Mouse (Mus musculus) cerebellum, postnatal 25 days (tissue): ENCODE data around the gene Gm9573.

ENCODE experiments used
- DNase-seq, 2 experiments: peaks; one replicate each; pipeline ENCODE4 v3.0.0; 2021; ENCODE audit warnings: mixed read lengths in 2 of 2

Gene Gm9573

DNA sequence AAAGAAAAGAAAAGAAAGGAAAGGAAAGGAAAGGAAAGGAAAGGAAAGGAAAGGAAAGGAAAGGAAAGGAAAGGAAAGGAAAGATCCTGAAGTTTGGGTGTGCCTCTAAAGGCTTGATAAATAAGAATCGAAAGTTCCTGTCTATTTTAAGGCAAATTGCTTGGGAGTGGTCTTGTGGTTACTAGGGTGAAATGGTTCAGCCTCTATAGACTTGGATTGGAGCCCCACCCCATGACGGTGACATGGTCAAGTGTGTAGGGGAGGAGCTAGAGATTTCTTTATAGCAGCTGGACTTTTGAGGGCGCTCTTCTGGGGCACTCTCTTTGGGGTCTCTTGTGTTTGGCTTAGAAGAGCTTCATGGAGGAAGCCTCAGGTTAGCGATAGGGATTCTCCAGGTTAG, 32.7 kb downstream of the Gm9573 start:
- DNase-seq = no peak

DNA sequence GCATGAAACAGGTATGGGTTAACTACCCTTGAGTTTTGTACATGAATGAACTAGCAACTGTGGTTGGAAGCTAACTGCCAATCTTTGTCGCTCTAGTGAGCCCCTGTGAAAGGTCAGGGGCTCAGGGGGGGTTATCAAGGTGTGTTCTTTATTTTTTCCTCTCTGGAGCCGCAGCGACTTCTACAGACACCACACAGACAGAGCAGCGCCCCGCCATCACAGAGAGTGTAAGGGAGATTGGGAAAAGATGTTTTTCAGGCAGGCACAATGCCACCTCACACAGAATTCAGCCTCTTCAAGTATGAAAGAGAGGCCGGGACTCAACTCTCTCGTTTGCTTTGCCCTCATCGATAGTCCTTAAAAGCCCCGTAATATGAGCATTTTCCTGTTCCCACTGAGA, 34.3 kb downstream of the Gm9573 start:
- DNase-seq = no peak

DNA sequence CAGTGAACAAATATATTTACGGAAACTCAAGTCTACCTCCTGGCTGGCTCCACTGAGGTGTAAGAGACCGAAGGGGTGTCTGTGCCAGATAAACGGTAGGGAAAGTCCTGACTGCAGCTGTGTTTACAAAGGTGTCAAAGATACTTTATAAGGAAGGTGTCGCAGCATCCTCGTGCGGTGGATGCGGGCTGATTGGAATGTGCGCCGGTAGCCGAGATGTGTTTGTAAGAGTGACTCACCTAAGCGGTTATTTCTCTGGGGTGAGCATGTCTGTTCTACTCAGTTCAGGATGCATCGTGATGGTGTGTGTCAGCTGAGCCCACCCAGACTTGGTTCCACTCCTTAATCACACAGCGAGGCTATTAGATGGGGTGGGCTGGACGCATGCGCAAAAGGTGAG, 34.7 kb downstream of the Gm9573 start:
- DNase-seq = no peak

DNA sequence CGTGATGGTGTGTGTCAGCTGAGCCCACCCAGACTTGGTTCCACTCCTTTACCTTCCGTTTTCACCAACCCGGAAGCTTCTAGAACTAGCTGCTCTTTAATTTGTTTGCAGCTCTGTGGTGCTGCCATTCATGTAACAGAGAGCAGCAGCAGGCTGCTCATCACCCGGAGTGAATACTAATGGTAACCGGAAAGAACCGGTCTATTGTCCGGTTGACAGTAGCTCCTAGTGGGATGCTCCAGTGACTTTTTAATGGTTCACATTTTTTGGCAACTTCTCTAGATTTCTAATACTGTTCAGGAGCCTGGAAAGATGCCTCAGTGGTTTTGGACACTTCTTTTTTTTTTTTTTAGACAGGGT, 35.2 kb downstream of the Gm9573 start:
- DNase-seq = no peak

DNA sequence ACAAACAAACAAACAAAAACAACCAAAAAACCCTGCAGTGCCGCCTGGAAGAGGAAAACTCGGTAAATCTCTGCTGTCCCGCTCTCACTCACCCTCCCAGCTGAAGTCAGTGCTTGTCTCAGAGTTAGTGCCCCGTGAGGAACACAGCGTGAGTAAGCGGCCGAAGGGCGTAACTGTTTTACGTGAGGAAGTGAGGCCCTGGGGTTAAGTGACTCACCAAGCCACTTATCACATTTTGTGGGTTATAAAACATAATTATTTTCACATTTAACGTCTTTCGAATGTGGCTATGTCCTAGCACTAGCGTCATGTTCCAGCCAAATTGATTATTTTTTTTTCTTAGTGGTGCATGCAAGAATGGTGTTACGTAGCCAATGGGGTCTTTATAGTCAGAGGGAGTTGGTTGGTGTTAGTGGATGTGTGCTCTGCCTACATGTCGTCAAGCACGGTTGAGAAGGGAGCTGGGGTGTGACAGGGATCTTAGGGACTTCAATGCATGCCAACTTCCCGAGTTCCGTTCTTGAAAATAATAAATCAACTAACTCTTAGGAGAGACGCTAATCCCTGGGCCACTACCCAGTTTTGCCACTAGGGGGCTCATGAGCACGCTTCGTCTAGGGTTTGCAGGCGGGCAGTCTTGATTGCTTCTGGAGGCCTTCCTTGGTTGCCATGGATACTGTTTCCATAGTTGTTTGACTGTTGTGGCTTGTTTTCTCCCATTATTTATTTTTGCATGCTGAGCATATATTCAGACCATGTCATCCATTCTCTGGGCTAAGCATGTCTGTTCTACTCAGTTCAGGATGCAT, 35.8 kb downstream of the Gm9573 start:
- peak; percentile 75 to 87 for DNase-seq

DNA sequence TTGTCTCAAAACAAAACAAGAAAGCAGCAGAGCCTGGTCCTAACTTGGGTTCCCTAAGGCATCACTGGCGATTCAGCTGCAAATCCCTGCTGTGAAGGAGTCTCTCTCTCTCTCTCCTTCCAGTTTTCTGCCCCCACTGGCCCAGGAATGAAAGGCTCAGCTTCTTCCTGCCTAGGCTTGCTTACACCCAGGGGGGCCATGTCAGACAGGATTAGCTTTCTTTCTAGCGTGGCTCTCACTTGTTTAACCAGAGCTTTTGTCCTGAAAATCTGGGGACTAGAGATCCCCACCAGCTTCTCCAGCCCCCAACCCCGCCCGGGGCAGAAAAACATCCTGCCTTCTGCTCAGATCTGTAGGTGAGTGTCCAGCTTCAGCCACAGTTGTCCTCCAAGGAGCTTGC, 38.0 kb downstream of the Gm9573 start:
- no peak for DNase-seq

DNA sequence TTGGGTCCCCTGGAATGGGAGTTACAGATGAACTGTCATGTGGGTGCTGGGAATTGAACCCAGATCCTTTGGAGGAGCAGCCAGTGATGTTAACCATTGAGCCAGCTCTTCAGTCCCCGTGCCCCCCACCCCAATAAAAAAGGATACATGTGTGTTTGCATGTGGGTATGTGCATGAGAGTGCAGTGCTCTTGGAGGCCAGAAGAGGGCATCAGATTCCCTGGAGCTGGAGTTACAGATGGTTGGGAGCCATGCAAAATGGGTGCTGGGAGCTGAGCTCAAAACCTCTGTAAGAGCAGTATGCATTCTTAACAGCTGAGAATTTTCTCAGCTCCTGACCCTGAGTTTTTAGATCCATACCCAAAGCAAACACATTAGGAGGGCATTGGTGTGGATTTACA, 39.1 kb downstream of the Gm9573 start:
- DNase-seq = no peak

DNA sequence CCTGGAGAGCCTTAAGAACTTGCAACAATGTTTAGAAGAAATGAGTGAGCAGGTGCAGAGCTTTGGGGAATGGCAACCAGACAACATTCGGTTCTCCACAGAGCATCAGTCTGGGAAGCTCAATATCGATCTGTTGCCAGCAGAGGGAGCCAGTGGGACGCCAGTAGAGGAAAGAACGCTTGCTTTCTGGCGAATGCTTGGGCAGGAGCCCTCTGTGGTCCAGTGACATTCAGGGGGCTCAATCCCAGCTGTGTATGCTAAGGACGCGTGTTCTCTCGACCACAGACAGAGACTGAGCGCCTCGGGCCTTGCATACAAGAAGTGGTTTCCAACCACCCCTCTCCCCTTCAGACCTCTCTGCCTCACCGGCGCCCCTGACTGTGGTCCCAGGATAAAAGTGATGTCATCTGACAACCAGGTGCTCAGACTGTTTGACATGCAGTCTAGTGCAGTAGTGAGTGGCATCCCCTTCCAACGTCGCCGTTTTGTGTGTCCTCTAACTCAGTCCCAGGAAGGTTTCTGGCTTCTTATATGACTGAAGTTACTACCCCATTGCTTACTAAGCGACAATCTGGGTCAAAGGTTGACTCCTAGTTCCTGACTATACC, 42.0 kb downstream of the Gm9573 start:
- peak; percentile 84 to 90 for DNase-seq

DNA sequence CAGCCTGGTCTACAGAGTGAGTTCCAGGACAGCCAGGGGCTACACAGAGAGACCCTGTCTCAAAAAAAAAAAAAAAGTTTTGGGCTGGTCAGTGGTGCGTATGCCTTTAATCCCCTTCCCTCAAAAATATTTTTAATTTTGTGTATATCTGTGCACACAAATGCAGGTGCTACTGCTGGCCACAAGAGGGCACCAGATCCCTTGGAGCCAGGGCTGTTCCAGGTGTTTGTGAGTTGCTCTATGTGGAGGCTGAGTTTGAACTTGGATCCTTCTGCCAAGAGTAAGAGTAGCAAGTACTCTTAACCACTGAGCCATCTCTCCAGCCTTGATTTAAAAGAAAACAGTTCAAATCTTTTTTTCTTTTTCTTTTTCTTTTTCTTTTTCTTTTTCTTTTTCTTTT, 43.5 kb downstream of the Gm9573 start:
- no peak for DNase-seq

DNA sequence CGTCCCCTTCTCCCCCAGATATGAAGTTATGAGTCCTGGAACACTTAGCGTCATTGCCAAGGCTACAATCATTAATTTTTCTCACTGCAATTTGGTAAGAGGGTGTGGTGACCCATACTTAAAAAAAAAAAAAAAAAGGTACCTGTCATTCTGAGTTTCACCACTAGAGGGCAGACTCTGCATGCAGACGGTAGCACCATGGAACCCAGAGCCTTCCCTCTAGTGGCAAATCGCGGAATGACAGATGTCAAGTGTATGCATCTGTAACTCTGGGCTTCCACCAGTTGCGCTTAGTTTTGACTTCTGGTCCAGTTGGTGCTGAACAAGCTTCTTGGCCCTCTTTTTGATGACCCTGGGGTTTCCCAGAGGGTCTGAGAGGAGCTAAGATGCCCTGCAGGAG, 48.2 kb downstream of the Gm9573 start:
- peak; percentile 72 to 87 for DNase-seq

DNA sequence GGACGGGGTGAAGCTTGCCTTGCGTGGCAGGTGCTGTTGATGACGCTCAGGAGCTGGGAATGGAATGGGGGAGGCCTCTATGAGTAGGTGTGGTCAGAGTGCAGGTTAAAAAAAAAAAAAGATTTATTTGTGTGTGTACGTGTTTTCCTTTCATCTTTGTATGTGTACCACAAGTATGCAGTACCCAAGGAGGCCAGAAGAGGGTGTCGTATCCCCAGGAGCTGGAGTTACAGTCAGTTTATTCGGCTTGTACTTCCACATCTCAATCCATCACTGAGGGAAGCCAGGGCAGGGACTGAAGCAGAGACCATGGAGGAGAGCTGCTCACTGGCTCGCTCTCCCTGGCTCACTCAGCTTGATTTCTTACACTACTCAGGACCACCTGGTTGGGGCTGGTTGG, 55.0 kb downstream of the Gm9573 start:
- no peak for DNase-seq

DNA sequence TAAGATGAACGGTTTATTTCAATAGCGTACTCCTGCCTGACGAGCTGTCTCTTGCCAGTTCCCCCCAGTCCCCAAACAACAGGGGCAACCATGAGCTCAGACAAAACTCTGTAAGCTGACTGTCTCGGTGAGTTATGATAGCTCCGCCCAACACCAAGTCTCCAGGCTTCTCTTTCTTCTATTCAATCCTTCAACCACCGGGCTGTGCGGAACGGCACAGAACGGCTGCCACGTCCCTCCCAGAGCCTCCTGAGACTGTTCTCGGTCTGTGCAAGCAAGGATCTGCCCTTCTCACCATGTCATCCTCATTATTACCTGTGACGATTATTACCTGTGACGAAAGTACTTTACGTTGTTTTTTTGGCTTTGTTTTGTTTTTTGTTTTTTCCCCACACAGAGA, 55.6 kb downstream of the Gm9573 start:
- DNase-seq = no peak

DNA sequence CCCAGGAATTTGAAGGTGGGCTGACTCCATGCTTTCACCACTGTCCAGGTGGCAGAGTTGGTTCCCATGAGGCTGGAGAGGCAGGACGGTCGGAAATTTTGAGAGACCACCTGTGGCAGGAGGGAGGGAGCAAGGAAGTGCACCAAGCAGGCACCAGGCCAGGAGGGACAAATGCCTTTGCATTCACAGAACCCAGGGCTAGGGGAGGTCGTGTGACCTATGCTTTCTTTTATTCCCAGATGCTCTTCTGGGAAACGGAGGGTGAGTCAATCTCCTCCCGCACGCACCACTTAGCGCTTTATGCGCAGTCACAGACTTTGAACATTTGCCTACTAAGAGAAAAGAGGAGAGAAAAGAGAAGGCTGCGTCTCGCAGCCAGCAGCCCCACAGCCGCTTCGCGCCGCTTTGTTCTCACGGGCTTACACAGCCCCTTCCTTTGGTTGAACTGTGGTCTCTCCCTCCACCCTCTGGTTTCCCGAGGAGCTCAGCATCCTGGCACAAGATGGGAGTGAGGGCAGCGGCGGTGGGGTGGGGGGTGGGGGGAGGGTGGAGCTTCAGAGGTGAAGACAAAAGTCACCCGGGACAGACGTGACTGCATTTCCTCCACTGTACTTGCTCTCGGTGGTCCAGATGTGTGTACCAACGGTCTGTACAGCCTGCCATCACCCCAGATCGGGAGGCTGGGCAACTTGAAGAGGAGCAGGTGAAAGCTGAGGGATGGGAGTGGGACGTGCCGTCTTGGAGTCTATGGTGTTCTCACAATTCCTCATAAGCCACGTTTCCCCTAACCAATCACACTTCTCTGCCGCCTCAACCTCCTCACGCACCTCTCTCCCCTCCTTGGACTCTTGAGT, 57.1 kb downstream of the Gm9573 start:
- no peak for DNase-seq
